Mouse (Mus musculus) heart, postnatal 14 days (tissue): ENCODE measurements around the gene Gm26566. TPM values are rescaled to one million over a fixed set of nuclear protein-coding genes. Genes with fewer than 3 reads are reported as not detected.

Source experiments
- total RNA-seq, 2 experiments: library from RNA; stranded (reverse); gene quantifications; 2 replicates each; pipeline ENCODE4 v1.2.3; 2021

The Gm26566 gene
- total RNA-seq, 2 experiments from 2014 or later, result 0.22 to 1.0 TPM

Other genes with a start within 250 kb of the Gm26566 start
- not detected for gene Ifnb1, start 199.0 kb upstream of the Gm26566 start, total RNA-seq
- not detected for gene Ifna15, start 163.6 kb upstream of the Gm26566 start, total RNA-seq
- not detected for gene Ifna14, start 150.0 kb upstream of the Gm26566 start, total RNA-seq
- not detected for gene Ifna9, start 129.4 kb upstream of the Gm26566 start, total RNA-seq
- not detected for gene Ifna12, start 118.4 kb upstream of the Gm26566 start, total RNA-seq
- not detected for gene C87499, start 87.4 kb upstream of the Gm26566 start, total RNA-seq
- not detected for gene Ifna13, start 77.3 kb upstream of the Gm26566 start, total RNA-seq
- not detected for gene Ifna16, start 44.9 kb upstream of the Gm26566 start, total RNA-seq
- not detected for gene Ifna2, start 37.9 kb upstream of the Gm26566 start, total RNA-seq
- not detected for gene Ifnab, start 30.4 kb upstream of the Gm26566 start, total RNA-seq
- gene Klhl9, start 660 bp downstream of the Gm26566 start, total RNA-seq, result 10 to 100 TPM; 73.9 to 75.5 TPM
- gene Gm13271, start 33.1 kb downstream of the Gm26566 start, total RNA-seq, result not detected
- gene Gm13283, start 38.3 kb downstream of the Gm26566 start, total RNA-seq, result not detected
- not detected for gene Gm13290, start 52.0 kb downstream of the Gm26566 start, total RNA-seq
- not detected for gene Gm13289, start 55.1 kb downstream of the Gm26566 start, total RNA-seq
- gene Gm13272, start 58.0 kb downstream of the Gm26566 start, total RNA-seq, result not detected
- not detected for gene Ifnz, start 60.3 kb downstream of the Gm26566 start, total RNA-seq
- not detected for gene Gm13276, start 63.9 kb downstream of the Gm26566 start, total RNA-seq
- gene Gm13277, start 66.8 kb downstream of the Gm26566 start, total RNA-seq, result not detected
- gene Gm13278, start 69.7 kb downstream of the Gm26566 start, total RNA-seq, result not detected
- gene Gm13275, start 72.7 kb downstream of the Gm26566 start, total RNA-seq, result not detected
- gene Gm13279, start 75.6 kb downstream of the Gm26566 start, total RNA-seq, result not detected
- gene Gm13285, start 77.9 kb downstream of the Gm26566 start, total RNA-seq, result under 1 TPM; 0.19 to 0.22 TPM
- gene Gm13287, start 81.4 kb downstream of the Gm26566 start, total RNA-seq, result not detected
- gene Gm13288, start 83.7 kb downstream of the Gm26566 start, total RNA-seq, result not detected
- gene Ifna7, start 94.4 kb downstream of the Gm26566 start, total RNA-seq, result not detected
- not detected for gene Ifna11, start 98.2 kb downstream of the Gm26566 start, total RNA-seq
- gene Ifna6, start 105.6 kb downstream of the Gm26566 start, total RNA-seq, result not detected
- not detected for gene Ifna5, start 113.7 kb downstream of the Gm26566 start, total RNA-seq
- not detected for gene Ifna4, start 120.1 kb downstream of the Gm26566 start, total RNA-seq
- not detected for gene Ifna1, start 128.3 kb downstream of the Gm26566 start, total RNA-seq
- gene Ifne, start 158.4 kb downstream of the Gm26566 start, total RNA-seq, result not detected